Mouse (Mus musculus) hindbrain, embryonic 13.5 days (tissue): ENCODE measurements at regions not wholly inside any gene's neighbourhood (a gene's known extent, or its start where the extent isn't known, plus 50 kb on each side); places are given as distances from the start of the nearest gene placed in this dataset.

ENCODE experiments used
- ATAC-seq: fragments of 200-750 bp; cut with Nextera tagmentation; 2 replicates; pipeline ENCODE4 v1.8.0; 2017; ENCODE audit warnings: moderate TSS enrichment; ENCODE audit not compliant: low FRiP score
- H3K27ac ChIP-seq: fragments of 300-500 bp; sonication (generic); 2 replicates; pipeline ENCODE4 v1.5.1; 2015; ENCODE audit warnings: inconsistent platforms, mild to moderate bottlenecking, moderate library complexity
- H3K27me3 ChIP-seq: fragments of 300-500 bp; sonication (generic); 2 replicates; pipeline ENCODE4 v1.6.1; 2015; ENCODE audit warnings: mild to moderate bottlenecking, inconsistent platforms
- H3K36me3 ChIP-seq: fragments of 300-500 bp; sonication (generic); 2 replicates; pipeline ENCODE4 v1.6.1; 2015; ENCODE audit warnings: mild to moderate bottlenecking, inconsistent platforms
- H3K4me1 ChIP-seq: fragments of 300-500 bp; sonication (generic); replicated peaks from 2 replicates; pipeline ENCODE4 v1.6.1; 2015; ENCODE audit warnings: inconsistent platforms
- H3K4me2 ChIP-seq: fragments of 300-500 bp; sonication (generic); 2 replicates; pipeline ENCODE4 v1.6.1; 2015; ENCODE audit warnings: inconsistent platforms, mild to moderate bottlenecking, moderate library complexity
- H3K4me3 ChIP-seq: fragments of 300-500 bp; sonication (generic); 2 replicates; pipeline ENCODE4 v1.5.1; 2015; ENCODE audit warnings: mild to moderate bottlenecking, inconsistent platforms
- H3K9ac ChIP-seq: fragments of 300-500 bp; sonication (generic); 2 replicates; pipeline ENCODE4 v1.6.1; 2015; ENCODE audit warnings: mild to moderate bottlenecking, inconsistent platforms
- H3K9me3 ChIP-seq: fragments of 300-500 bp; sonication (generic); 2 replicates; pipeline ENCODE4 v1.6.1; 2016; ENCODE audit warnings: inconsistent platforms
- WGBS: fragments of 180-500 bp; shearing (Covaris S2); methylation state at CpG from one replicate; pipeline ENCODE4 v1.1.7; 2015; 5-methylcytosine and 5-hydroxymethylcytosine counted together

DNA sequence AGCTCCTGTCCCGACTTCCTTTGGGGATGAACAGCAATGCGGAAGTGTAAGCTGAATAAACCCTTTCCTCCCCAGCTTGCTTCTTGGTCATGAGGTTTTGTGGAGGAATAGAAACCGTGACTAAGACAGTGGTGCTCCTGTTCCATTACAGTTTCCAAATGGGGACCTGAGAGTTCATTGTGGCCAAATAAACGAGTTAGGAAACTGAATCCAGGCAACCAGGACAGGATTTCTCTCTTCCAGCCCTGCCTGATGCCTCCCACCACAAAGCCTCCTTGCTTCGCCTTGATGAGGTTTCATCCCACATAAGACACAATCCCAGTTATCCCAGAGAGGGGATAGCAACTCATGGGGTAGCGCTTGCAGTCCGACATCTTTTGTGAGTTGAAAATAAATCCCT, 79.2 kb upstream of the Cdh5 start:
- H3K36me3 ChIP-seq, result no peaks in the 10 kb centered on the region
- H3K4me3 ChIP-seq, result no peak overlapping the region
- H3K27ac ChIP-seq, result no peak overlapping the region
- ATAC-seq, result no peak
- H3K27me3 ChIP-seq, result 0 out of 2 replicates have a peak, but pooled peaks cover 5% of the 10 kb centered on the region
- H3K9me3 ChIP-seq, result no peaks in the 10 kb centered on the region
- no peak overlapping the region for H3K9ac ChIP-seq
- H3K4me2 ChIP-seq, result no peak overlapping the region
- 81% methylated on average over 7 of the region's 7 CpGs for WGBS
- H3K4me1 ChIP-seq, result no peaks in the 10 kb centered on the region

DNA sequence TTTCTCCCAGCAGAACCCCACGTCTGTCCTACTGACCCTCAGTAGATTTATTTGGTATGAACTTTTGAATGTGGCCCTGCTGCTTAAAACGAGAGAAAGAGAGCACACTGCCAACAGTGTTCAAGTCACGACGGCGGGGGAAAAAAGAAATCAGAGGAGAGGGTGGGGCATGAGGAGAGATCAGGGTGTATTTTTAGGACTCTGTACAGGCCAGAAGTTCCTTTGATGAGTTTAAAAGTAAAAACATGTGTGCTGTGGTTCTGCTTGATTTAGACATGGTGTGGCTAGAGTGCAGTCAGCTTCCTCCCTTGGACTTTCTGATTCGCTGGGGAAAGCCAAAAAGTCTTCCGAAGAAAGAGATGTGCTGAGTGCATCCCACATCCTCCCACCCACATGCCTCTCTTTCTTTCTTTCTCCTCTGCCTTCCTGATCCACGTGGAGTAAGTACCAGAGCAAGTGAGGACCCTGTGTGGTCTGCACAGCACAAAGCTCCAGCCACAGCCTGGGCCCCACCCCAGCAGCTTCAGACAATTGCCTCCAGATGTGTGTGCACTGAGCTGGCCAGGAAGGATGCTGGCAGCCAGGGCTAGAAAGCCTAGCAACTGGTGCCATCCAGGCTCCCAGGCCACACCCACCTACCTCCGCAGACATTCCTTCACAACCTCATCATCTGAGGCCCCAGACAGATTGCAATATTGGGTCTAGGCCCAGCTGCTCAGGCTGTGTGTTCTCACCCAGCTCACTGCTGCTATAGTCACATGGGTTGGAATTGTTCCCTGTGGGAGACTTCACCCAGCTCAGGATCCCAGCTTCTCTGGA, 78.5 kb upstream of the Cdh5 start:
- Histone ChIP-seq H3K4me3 (no peak overlapping the region), H3K4me2 (no peak overlapping the region), H3K4me1 (no peaks in the 10 kb centered on the region), H3K9me3 (no peaks in the 10 kb centered on the region), H3K27me3 (0 out of 2 replicates have a peak, but pooled peaks cover 8% of the 10 kb centered on the region), H3K36me3 (no peaks in the 10 kb centered on the region), H3K27ac (no peak overlapping the region), H3K9ac (no peak overlapping the region)
- ATAC-seq, result no peak
- WGBS, result 67% methylated on average over 9 of the region's 9 CpGs

GRCm38 (mm10) chr8:104027161-104027821, 74.1 kb upstream of the Cdh5 start:
- Histone ChIP-seq H3K27ac (no peak overlapping the region), H3K4me3 (no peak overlapping the region), H3K27me3 (0 out of 2 replicates have a peak, but pooled peaks cover 10% of the 10 kb centered on the region), H3K4me1 (0 out of 2 replicates have a peak, but pooled peaks cover 2% of the 10 kb centered on the region), H3K9ac (no peak overlapping the region), H3K36me3 (no peaks in the 10 kb centered on the region), H3K9me3 (no peaks in the 10 kb centered on the region; the same call in 1 of the 2 replicates), H3K4me2 (no peak overlapping the region)
- 69% methylated on average over 11 of the region's 11 CpGs for WGBS
- ATAC-seq, result no peak

- no peak overlapping the region for H3K9ac ChIP-seq
- WGBS, result 2% methylated on average over 22 of the region's 22 CpGs
- H3K4me3 ChIP-seq, result no peak overlapping the region
- ATAC-seq, result peak; percentile 87
- H3K4me2 ChIP-seq, result peak overlapping the region; percentile 46
- H3K27me3 ChIP-seq, result 0 out of 2 replicates have a peak, but pooled peaks cover 7% of the 10 kb centered on the region
- 0 out of 2 replicates have a peak, but pooled peaks cover 2% of the 10 kb centered on the region for H3K4me1 ChIP-seq
- no peak overlapping the region for H3K27ac ChIP-seq
- no peaks in the 10 kb centered on the region for H3K36me3 ChIP-seq
- no peaks in the 10 kb centered on the region; the same call in 1 of the 2 replicates for H3K9me3 ChIP-seq
Measured at GRCm38 (mm10) chr8:104028626-104029025, 72.8 kb upstream of the Cdh5 start.

- H3K36me3 ChIP-seq, result no peaks in the 10 kb centered on the region
- H3K9me3 ChIP-seq, result no peaks in the 10 kb centered on the region; the same call in 1 of the 2 replicates
- no peak overlapping the region for H3K4me3 ChIP-seq
- 0 out of 2 replicates have a peak, but pooled peaks cover 2% of the 10 kb centered on the region for H3K4me1 ChIP-seq
- 0 out of 2 replicates have a peak, but pooled peaks cover 7% of the 10 kb centered on the region for H3K27me3 ChIP-seq
- H3K27ac ChIP-seq, result no peak overlapping the region
- WGBS, result 88% methylated on average over 2 of the region's 2 CpGs
- H3K9ac ChIP-seq, result no peak overlapping the region
- H3K4me2 ChIP-seq, result no peak overlapping the region
- ATAC-seq, result no peak
Measured at GRCm38 (mm10) chr8:104032179-104032578, 69.2 kb upstream of the Cdh5 start.

GRCm38 (mm10) chr8:104033148-104033547, 68.3 kb upstream of the Cdh5 start:
- no peak overlapping the region for H3K9ac ChIP-seq
- no peaks in the 10 kb centered on the region for H3K36me3 ChIP-seq
- no peak overlapping the region for H3K4me2 ChIP-seq
- 0 out of 2 replicates have a peak, but pooled peaks cover 2% of the 10 kb centered on the region for H3K4me1 ChIP-seq
- ATAC-seq, result no peak
- WGBS, result 52% methylated on average over 2 of the region's 2 CpGs
- H3K9me3 ChIP-seq, result no peaks in the 10 kb centered on the region; the same call in 1 of the 2 replicates
- H3K4me3 ChIP-seq, result no peak overlapping the region
- H3K27ac ChIP-seq, result no peak overlapping the region
- H3K27me3 ChIP-seq, result 0 out of 2 replicates have a peak, but pooled peaks cover 1% of the 10 kb centered on the region

- H3K4me2 ChIP-seq, result no peak overlapping the region
- no peak overlapping the region for H3K4me3 ChIP-seq
- no peak overlapping the region for H3K27ac ChIP-seq
- no peaks in the 10 kb centered on the region for H3K36me3 ChIP-seq
- no peak overlapping the region for H3K9ac ChIP-seq
- no peak for ATAC-seq
- H3K9me3 ChIP-seq, result no peaks in the 10 kb centered on the region; the same call in 1 of the 2 replicates
- no peaks in the 10 kb centered on the region for H3K4me1 ChIP-seq
- 84% methylated on average over 3 of the region's 3 CpGs for WGBS
- H3K27me3 ChIP-seq, result no peaks in the 10 kb centered on the region
Measured at GRCm38 (mm10) chr8:104034286-104034685, 67.1 kb upstream of the Cdh5 start.

DNA sequence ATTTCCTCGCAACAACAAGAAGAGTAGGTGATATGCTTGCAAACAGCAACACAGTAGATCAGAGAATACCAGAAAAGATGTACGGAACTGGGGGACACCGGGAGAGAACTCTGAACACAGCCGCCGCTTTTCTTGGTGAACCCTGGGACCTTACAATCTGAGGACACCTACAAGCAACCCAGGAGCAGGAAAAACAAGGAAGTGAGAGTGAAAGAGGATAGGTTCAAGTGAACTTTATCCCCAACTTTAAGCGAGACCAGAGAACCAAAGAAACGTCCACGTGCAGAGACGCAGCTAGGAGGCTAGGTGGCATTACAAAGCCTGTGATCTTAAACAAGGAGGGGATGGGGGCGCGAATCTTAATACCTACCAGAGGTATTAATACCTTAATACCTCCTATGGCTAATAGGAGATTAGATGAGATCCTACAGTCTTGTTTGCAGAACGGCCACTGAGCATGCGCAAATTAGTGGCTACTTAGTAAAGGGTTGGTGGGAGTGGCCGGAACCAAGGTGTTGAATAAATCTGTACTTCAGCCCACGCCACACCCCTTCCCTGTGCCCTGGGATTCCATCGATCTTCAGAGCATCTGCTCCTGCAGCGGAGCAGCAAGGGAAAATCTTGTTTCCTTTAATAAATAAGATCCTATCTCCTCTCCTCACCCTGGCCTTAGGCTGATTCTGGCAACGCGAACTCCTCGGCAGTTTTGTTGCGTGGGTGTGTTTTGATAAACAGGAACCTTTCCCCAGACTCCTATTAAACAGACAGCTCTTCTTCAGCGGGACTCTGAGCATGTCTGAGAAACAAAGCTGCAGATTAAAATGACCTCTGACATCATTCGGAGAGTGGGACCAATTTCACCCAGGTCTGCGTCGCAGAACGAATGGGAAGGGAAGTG, 64.6 kb upstream of the Cdh5 start:
- ATAC-seq, result no peak
- H3K4me2 ChIP-seq, result no peak overlapping the region
- no peak overlapping the region for H3K9ac ChIP-seq
- H3K36me3 ChIP-seq, result no peaks in the 10 kb centered on the region
- no peaks in the 10 kb centered on the region; the same call in 1 of the 2 replicates for H3K9me3 ChIP-seq
- no peaks in the 10 kb centered on the region for H3K4me1 ChIP-seq
- no peaks in the 10 kb centered on the region for H3K27me3 ChIP-seq
- WGBS, result 85% methylated on average over 26 of the region's 26 CpGs
- no peak overlapping the region for H3K27ac ChIP-seq
- no peak overlapping the region for H3K4me3 ChIP-seq

DNA sequence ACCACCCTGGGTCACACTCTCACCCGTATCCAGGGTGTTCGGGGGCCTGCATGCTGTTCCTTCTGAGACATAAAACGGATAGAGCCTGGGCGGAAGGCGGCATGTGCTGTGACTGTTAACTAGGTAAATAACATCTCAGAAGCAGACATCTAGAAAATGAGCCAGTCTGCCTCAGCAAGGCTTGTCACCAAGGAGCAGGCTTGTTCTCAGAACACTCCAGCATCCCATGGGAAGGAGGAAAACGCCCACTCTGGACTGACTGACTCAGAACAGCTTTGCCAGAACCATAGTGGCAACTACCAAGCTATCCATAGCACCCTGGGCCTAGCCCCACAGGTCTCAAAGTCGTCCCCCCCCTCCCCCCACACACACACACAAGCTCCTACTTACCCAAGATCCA, 63.8 kb upstream of the Cdh5 start:
- Histone ChIP-seq H3K9me3 (no peaks in the 10 kb centered on the region), H3K9ac (no peak overlapping the region), H3K27ac (no peak overlapping the region), H3K36me3 (no peaks in the 10 kb centered on the region), H3K4me3 (no peak overlapping the region), H3K4me2 (no peak overlapping the region), H3K4me1 (0 out of 2 replicates have a peak, but pooled peaks cover 6% of the 10 kb centered on the region), H3K27me3 (no peaks in the 10 kb centered on the region)
- WGBS, result 73% methylated on average over 7 of the region's 7 CpGs
- ATAC-seq, result no peak

GRCm38 (mm10) chr8:104039526-104039925, 61.9 kb upstream of the Cdh5 start:
- Histone ChIP-seq H3K27me3 (no peaks in the 10 kb centered on the region), H3K4me1 (0 out of 2 replicates have a peak, but pooled peaks cover 10% of the 10 kb centered on the region), H3K4me3 (no peak overlapping the region), H3K36me3 (no peaks in the 10 kb centered on the region), H3K27ac (no peak overlapping the region), H3K4me2 (no peak overlapping the region), H3K9ac (no peak overlapping the region), H3K9me3 (no peaks in the 10 kb centered on the region)
- WGBS, result 86% methylated on average over 12 of the region's 12 CpGs
- no peak; the same call in 1 of the 2 replicates for ATAC-seq

GRCm38 (mm10) chr8:104041522-104041921, 59.9 kb upstream of the Cdh5 start:
- H3K27me3 ChIP-seq, result no peaks in the 10 kb centered on the region
- H3K4me1 ChIP-seq, result 0 out of 2 replicates have a peak, but pooled peaks cover 10% of the 10 kb centered on the region
- no peaks in the 10 kb centered on the region for H3K36me3 ChIP-seq
- H3K4me3 ChIP-seq, result no peak overlapping the region
- H3K9me3 ChIP-seq, result 0 out of 2 replicates have a peak, but pooled peaks cover 6% of the 10 kb centered on the region
- no peak overlapping the region for H3K9ac ChIP-seq
- no peak overlapping the region for H3K4me2 ChIP-seq
- WGBS, result 79% methylated on average over 5 of the region's 5 CpGs
- H3K27ac ChIP-seq, result no peak overlapping the region
- ATAC-seq, result no peak
